In the genomic region with DNA sequence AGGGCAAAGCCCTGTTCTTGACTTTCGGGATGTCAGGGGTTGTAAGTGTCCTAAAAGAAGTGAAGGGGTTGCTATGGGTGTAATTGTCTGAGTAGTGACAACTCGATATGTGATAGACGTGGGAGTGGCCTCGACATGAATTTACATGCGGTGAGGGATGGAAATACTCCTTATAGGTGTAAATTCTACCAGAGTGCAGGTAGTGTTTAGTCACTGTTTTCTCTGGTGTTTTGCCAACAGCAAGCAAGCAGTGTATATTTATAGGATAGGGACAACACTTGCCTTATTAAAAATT, we compare ENCODE assay signal across 8 mouse cellular contexts. TPM values are rescaled to one million over a fixed set of nuclear protein-coding genes. Genes with fewer than 3 reads are reported as not detected.
A peak's percentile ranks its signal among the peaks of the same experiment; 100 is the strongest.
DNase-seq lines count a peak whose midpoint lies in the region; ATAC-seq lines count a peak whose summit lies in the region.

No protein-coding gene starts in this region.

- H3K27ac ChIP-seq in kidney, embryonic 15.5 days, result no peak overlapping the region
- H3K27ac ChIP-seq in hindbrain, embryonic 14.5 days, result no peak overlapping the region
- H3K27ac ChIP-seq in midbrain, embryonic 14.5 days (replicated peaks; ENCODE audit: low read depth, low read length), result no peak overlapping the region

- no peaks in the 10 kb centered on the region for H3K27me3 ChIP-seq in kidney, embryonic 15.5 days
- H3K27me3 ChIP-seq in hindbrain, embryonic 14.5 days (ENCODE audit: control insufficient read depth, insufficient read depth, low read length), result no peaks in the 10 kb centered on the region
- H3K27me3 ChIP-seq in midbrain, embryonic 14.5 days (ENCODE audit: control insufficient read depth, insufficient read depth, low read length), result no peaks in the 10 kb centered on the region

- WGBS in kidney, embryonic 15.5 days, result 2% methylated on average over 5 of the region's 5 CpGs
- WGBS in hindbrain, embryonic 14.5 days, result 6% methylated on average over 5 of the region's 5 CpGs
- 6% methylated on average over 5 of the region's 5 CpGs for WGBS in midbrain, embryonic 14.5 days

- peak overlapping the region; percentile 99 for H3K4me3 ChIP-seq in kidney, embryonic 15.5 days (replicated peaks)
- peak overlapping the region; percentile 100 for H3K4me3 ChIP-seq in hindbrain, embryonic 14.5 days (replicated peaks; ENCODE audit: low read length)
- peak overlapping the region; percentile 97 for H3K4me3 ChIP-seq in midbrain, embryonic 14.5 days (replicated peaks; ENCODE audit: low read depth, low read length)

- H3K9ac ChIP-seq in kidney, embryonic 15.5 days, result peak overlapping the region; percentile 91
- peak overlapping the region; percentile 89 for H3K9ac ChIP-seq in hindbrain, embryonic 14.5 days
- H3K9ac ChIP-seq in midbrain, embryonic 14.5 days (replicated peaks; ENCODE audit: low read length), result peak overlapping the region; percentile 86

- peaks cover 14% of the 10 kb centered on the region for H3K4me1 ChIP-seq in kidney, embryonic 15.5 days
- peaks cover 14% of the 10 kb centered on the region for H3K4me1 ChIP-seq in hindbrain, embryonic 14.5 days (replicated peaks; ENCODE audit: control insufficient read depth, insufficient read depth, low read length)
- peaks cover 11% of the 10 kb centered on the region; the same call in 1 of the 2 replicates for H3K4me1 ChIP-seq in midbrain, embryonic 14.5 days (ENCODE audit: control insufficient read depth, insufficient read depth, low read length)

- H3K4me2 ChIP-seq in kidney, embryonic 15.5 days, result peak overlapping the region; percentile 82
- peak overlapping the region; percentile 96 for H3K4me2 ChIP-seq in hindbrain, embryonic 14.5 days (replicated peaks)
- peak overlapping the region; percentile 87 for H3K4me2 ChIP-seq in midbrain, embryonic 14.5 days (ENCODE audit: low read length)

- peaks cover 37% of the 10 kb centered on the region for H3K36me3 ChIP-seq in kidney, embryonic 15.5 days
- peaks cover 33% of the 10 kb centered on the region for H3K36me3 ChIP-seq in hindbrain, embryonic 14.5 days (replicated peaks; ENCODE audit: control insufficient read depth, insufficient read depth)
- peaks cover 33% of the 10 kb centered on the region for H3K36me3 ChIP-seq in midbrain, embryonic 14.5 days (ENCODE audit: control insufficient read depth, insufficient read depth, low read length)

- DNase-seq in kidney, adult 9 months, result no peak
- peak; percentile 11 for DNase-seq in brain, adult 2 months (ENCODE audit: low read depth, low spot score)
- no peak for DNase-seq in hindbrain, embryonic 14.5 days (ENCODE audit: low spot score)
- DNase-seq in midbrain, embryonic 14.5 days, result no peak
- no peak for DNase-seq in left cerebral cortex, postnatal 36 days (ENCODE audit: low spot score in 2 of 2)
- no peak for DNase-seq in layer of hippocampus, postnatal 36 days
- DNase-seq in embryo, embryonic 10.5 days (ENCODE audit: low spot score), result no peak

- peaks cover 3% of the 10 kb centered on the region; the same call in 1 of the 2 replicates for H3K9me3 ChIP-seq in kidney, embryonic 15.5 days (replicated peaks)
- H3K9me3 ChIP-seq in hindbrain, embryonic 14.5 days (ENCODE audit: control insufficient read depth, low read length), result no peaks in the 10 kb centered on the region
- no peaks in the 10 kb centered on the region for H3K9me3 ChIP-seq in midbrain, embryonic 14.5 days (ENCODE audit: control insufficient read depth, low read length)

- intact Hi-C loops in left cerebral cortex, postnatal 36 days (cut with DNase I), result loop anchor here (5.0 to 10.0 kb wide), 2 partner anchors 85 to 198 kb away; a partner anchor contains a TSS

- no peak for ATAC-seq in kidney, embryonic 15.5 days (replicated peaks; ENCODE audit: low FRiP score)
- peak; percentile 1; the same call in 1 of the 2 replicates for ATAC-seq in hindbrain, embryonic 14.5 days (ENCODE audit: low FRiP score)
- ATAC-seq in midbrain, embryonic 14.5 days (ENCODE audit: low FRiP score, low TSS enrichment), result 0 out of 2 replicates have a peak, but pooled peaks have one; percentile 9

RNA-seq across cellular contexts. Expression of a gene that starts 43.1 kb away (rescaled TPM):
- polyA plus RNA-seq in kidney, embryonic 15.5 days (2015; fragmentation: Nextera tagmentation; extraction: Ambion mirVana), result 76.6 and 80.5 TPM in 2 replicates
- 68.3 and 74.7 TPM in 2 replicates for polyA plus RNA-seq in hindbrain, embryonic 14.5 days (2014; fragmentation: Nextera tagmentation; extraction: Ambion mirVana)
- polyA plus RNA-seq in midbrain, embryonic 14.5 days (2014; fragmentation: Nextera tagmentation; extraction: Ambion mirVana), result 66.7 and 78.1 TPM in 2 replicates
- 10 to 100 TPM; 18.0 to 18.8 TPM for total RNA-seq in left cerebral cortex, postnatal 36 days (2021)
- total RNA-seq in layer of hippocampus, postnatal 36 days (2021), result 10 to 100 TPM; 19.3 to 19.7 TPM

RNA-seq across cellular contexts. Expression of a gene that starts 44.5 kb away (rescaled TPM):
- polyA plus RNA-seq in kidney, embryonic 15.5 days (2015; fragmentation: Nextera tagmentation; extraction: Ambion mirVana), result 15.7 and 18.3 TPM in 2 replicates
- polyA plus RNA-seq in hindbrain, embryonic 14.5 days (2014; fragmentation: Nextera tagmentation; extraction: Ambion mirVana), result 31.0 and 39.1 TPM in 2 replicates
- polyA plus RNA-seq in midbrain, embryonic 14.5 days (2014; fragmentation: Nextera tagmentation; extraction: Ambion mirVana), result 27.6 and 32.9 TPM in 2 replicates
- total RNA-seq in left cerebral cortex, postnatal 36 days (2021), result 10 to 100 TPM; 24.0 to 27.0 TPM
- 10 to 100 TPM; 24.0 to 25.4 TPM for total RNA-seq in layer of hippocampus, postnatal 36 days (2021)

RNA-seq across cellular contexts. Expression of a gene that starts 55.1 kb away (rescaled TPM):
- 0.68 and 1.6 TPM in 2 replicates for polyA plus RNA-seq in kidney, embryonic 15.5 days (2015; fragmentation: Nextera tagmentation; extraction: Ambion mirVana)
- polyA plus RNA-seq in hindbrain, embryonic 14.5 days (2014; fragmentation: Nextera tagmentation; extraction: Ambion mirVana), result 0.17 and 0.39 TPM in 2 replicates
- 1.6 and 1.8 TPM in 2 replicates for polyA plus RNA-seq in midbrain, embryonic 14.5 days (2014; fragmentation: Nextera tagmentation; extraction: Ambion mirVana)
- under 1 TPM in 1 of 2 experiments, not detected in 1; 0.32 TPM for total RNA-seq in left cerebral cortex, postnatal 36 days (2021)
- under 1 TPM; 0.22 to 0.58 TPM for total RNA-seq in layer of hippocampus, postnatal 36 days (2021)
